Mouse (Mus musculus) stomach, embryonic 15.5 days (tissue): ENCODE measurements around the gene Sema4g. TPM values are rescaled to one million over a fixed set of nuclear protein-coding genes. Genes with fewer than 3 reads are reported as not detected.

Experiments
- ATAC-seq: fragments of 200-750 bp; cut with Nextera tagmentation; 2 replicates; pipeline ENCODE4 v1.8.0; 2017; ENCODE audit warnings: low read depth, moderate number of reproducible peaks, moderate TSS enrichment; ENCODE audit not compliant: insufficient read depth, low FRiP score
- H3K27ac ChIP-seq: fragments of 300-500 bp; sonication (generic); 2 replicates; pipeline ENCODE4 v1.5.1; 2015; ENCODE audit warnings: mild to moderate bottlenecking, inconsistent platforms
- H3K27me3 ChIP-seq: fragments of 300-500 bp; sonication (generic); replicated peaks from 2 replicates; pipeline ENCODE4 v1.6.1; 2015; ENCODE audit warnings: inconsistent platforms
- H3K36me3 ChIP-seq: fragments of 300-500 bp; sonication (generic); 2 replicates; pipeline ENCODE4 v1.6.1; 2015; ENCODE audit warnings: inconsistent platforms
- H3K4me1 ChIP-seq: fragments of 300-500 bp; sonication (generic); 2 replicates; pipeline ENCODE4 v1.6.1; 2015; ENCODE audit warnings: inconsistent platforms
- H3K4me2 ChIP-seq: fragments of 300-500 bp; sonication (generic); 2 replicates; pipeline ENCODE4 v1.6.1; 2015; ENCODE audit warnings: mild to moderate bottlenecking, inconsistent platforms
- H3K4me3 ChIP-seq: fragments of 300-500 bp; sonication (generic); replicated peaks from 2 replicates; pipeline ENCODE4 v1.5.1; 2015; ENCODE audit warnings: inconsistent platforms
- H3K9ac ChIP-seq: fragments of 300-500 bp; sonication (generic); 2 replicates; pipeline ENCODE4 v1.6.1; 2015; ENCODE audit warnings: inconsistent platforms
- H3K9me3 ChIP-seq: fragments of 300-500 bp; sonication (generic); 2 replicates; pipeline ENCODE4 v1.6.1; 2016; ENCODE audit warnings: inconsistent platforms
- WGBS: fragments of 180-500 bp; shearing (Covaris S2); methylation state at CpG from one replicate; pipeline ENCODE4 v1.1.7; 2015; 5-methylcytosine and 5-hydroxymethylcytosine counted together
- polyA plus RNA-seq: library from polyadenylated mRNA; unstranded; fragments of >200 nt; fragmentation: Nextera tagmentation; extraction: Ambion mirVana; gene quantifications from 2 replicates; pipeline ENCODE4 v1.2.1, GENCODE M21; 2015

Sema4g gene
- polyA plus RNA-seq, 1 experiment from 2014 or later = 6.5 TPM

DNA sequence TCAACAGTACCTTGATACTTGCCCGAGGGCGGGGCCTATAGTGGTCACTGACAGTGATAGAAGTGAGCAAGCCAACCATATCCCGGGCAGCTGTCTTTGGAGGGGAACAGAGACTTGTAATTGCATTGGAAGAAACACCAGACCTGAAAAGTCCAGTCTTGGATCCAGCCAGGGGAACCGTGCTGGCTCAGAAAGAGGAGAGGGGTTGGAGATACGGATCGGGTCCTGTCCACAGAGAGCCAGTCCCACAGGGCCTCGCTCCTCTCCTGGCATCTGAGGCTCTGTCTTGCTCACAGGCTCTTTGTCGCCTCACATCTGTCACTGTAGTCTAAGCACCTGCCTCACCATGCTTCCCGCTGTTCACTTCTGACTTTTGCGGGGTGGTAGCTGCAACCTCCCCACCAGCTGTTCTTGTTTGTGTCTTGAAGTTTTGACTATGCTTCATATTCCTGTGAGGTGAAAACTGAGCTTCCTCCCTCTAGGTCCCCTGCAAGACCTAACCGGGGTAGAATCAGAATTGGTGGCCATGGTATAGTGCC is 55.6 kb downstream of the Sema4g start:
- H3K9me3 ChIP-seq = no peaks in the 10 kb centered on the region
- no peak for ATAC-seq
- H3K36me3 ChIP-seq = no peaks in the 10 kb centered on the region
- H3K27ac ChIP-seq = no peak overlapping the region
- H3K4me3 ChIP-seq = no peak overlapping the region
- WGBS = 63% methylated on average over 11 of the region's 11 CpGs
- H3K4me2 ChIP-seq = no peak overlapping the region
- H3K9ac ChIP-seq = no peak overlapping the region
- H3K27me3 ChIP-seq = peaks cover 27% of the 10 kb centered on the region
- H3K4me1 ChIP-seq = peaks cover 30% of the 10 kb centered on the region

DNA sequence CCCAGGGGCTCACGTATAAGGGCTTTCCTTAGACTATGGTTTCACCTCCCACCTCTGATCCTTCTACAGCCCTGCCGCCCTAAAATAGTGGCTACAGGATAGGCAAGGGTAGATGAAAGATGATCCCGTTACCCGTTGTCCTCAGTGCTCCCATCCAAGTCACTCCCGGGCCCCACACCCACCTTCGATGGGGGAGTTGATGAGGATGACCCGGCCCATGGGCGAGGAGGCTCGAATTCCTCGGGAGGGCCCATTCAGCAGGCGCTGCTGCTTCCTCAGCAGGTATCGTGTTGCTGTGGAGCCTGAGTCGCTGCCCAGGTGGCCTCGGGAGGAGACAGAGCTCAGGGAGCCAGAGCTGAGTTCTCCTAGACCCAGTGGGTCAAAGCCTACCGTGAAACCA is 56.3 kb downstream of the Sema4g start:
- Histone ChIP-seq H3K9me3 (no peaks in the 10 kb centered on the region), H3K27me3 (peaks cover 22% of the 10 kb centered on the region), H3K27ac (no peak overlapping the region), H3K9ac (no peak overlapping the region), H3K4me2 (no peak overlapping the region), H3K4me1 (peaks cover 30% of the 10 kb centered on the region), H3K4me3 (no peak overlapping the region), H3K36me3 (no peaks in the 10 kb centered on the region)
- 41% methylated on average over 15 of the region's 15 CpGs for WGBS
- ATAC-seq = no peak

- H3K4me1 ChIP-seq = peaks cover 30% of the 10 kb centered on the region
- H3K27me3 ChIP-seq = peaks cover 18% of the 10 kb centered on the region
- ATAC-seq = no peak
- 77% methylated on average over 5 of the region's 5 CpGs for WGBS
- H3K9ac ChIP-seq = no peak within 1 kb of the TSS
- H3K4me2 ChIP-seq = peak within 1 kb of the TSS; percentile 92
- H3K36me3 ChIP-seq = no peaks in the 10 kb centered on the region
- H3K9me3 ChIP-seq = no peaks in the 10 kb centered on the region
- H3K27ac ChIP-seq = 0 out of 2 replicates have a peak within 1 kb of the TSS, but pooled peaks have one; percentile 95
- H3K4me3 ChIP-seq = peak within 1 kb of the TSS; percentile 54
Measured at GRCm38 (mm10) chr19:45045651-45046050, 56.8 kb downstream of the Sema4g start, which contains the start of gene Pdzd7. Pdzd7 (minus strand) TSS chr19:45045717.

DNA sequence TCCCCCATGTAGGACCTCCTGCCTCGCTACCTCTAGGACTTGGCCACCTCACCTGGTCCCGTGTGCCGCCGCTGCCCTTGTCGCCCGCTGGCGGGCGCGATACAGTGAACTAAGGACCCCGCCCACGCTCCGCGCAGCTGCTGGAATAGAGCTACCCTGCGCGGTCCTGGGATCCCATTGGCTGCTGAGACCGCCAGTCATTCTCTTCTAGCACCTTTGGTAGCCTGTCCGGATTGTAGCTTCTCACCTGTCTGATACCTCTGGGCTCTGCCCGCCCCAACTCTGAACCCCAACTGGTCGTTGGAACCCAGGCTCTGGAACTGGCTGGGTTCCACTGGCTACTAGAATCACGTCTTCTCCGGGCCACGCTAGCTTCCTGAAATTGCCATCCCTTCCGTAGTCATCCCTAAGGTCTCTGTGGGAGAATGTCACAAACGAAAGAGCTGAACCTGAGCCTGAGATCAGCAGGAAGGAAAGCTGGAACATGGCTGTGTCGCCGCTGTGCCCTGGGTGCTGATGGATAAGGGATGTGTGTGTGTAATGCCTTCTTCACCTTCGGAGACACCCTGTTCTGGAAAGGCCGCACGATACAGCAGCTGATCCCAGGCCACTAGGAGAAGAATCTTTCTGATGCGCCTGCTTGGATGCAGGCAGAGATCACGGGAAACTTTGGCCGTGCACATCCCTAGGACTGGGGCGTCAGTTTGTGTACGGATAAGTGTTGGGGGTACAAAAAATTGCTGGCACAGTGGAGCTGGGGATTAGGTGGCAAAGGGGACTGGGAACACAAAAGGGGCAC is 57.8 kb downstream of the Sema4g start:
- peak overlapping the region; percentile 54 for H3K4me3 ChIP-seq
- peak overlapping the region; percentile 47; the same call in 1 of the 2 replicates for H3K9ac ChIP-seq

DNA sequence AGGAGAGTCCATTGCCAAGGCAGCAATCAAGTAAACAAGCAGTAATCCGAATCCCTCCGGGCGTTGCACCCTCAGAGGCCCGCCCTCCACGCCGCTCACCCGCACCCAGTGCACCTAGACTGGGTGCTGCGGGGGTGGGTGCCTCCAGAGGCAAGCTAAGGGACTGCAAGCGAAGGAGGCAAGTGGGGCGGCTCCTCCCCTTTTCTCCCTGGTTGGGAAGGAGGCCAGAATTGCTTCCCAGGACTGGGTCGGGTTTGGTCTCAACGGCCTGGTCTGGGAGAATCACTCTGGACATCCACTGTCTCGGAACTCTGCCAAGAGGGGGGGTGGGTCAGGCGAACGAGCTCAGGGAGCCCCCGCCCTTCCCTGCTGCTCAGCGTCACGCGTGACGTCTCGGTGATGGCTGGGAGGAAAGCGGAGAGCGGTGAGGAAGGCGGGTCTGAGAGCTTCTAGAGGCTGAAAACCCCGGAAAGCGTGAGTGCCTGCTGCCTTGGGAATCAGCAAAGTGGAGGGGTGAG is 58.6 kb downstream of the Sema4g start, which contains the start of gene Sfxn3:
Sfxn3 (plus strand) TSS at position 87 of the 518 bp plus-strand sequence.
- Histone ChIP-seq H3K27ac (peak within 1 kb of the TSS; percentile 95), H3K9me3 (no peaks in the 10 kb centered on the region), H3K36me3 (no peaks in the 10 kb centered on the region), H3K27me3 (peaks cover 18% of the 10 kb centered on the region), H3K4me3 (peak within 1 kb of the TSS; percentile 54), H3K4me1 (peaks cover 30% of the 10 kb centered on the region), H3K9ac (peak within 1 kb of the TSS; percentile 47), H3K4me2 (peak within 1 kb of the TSS; percentile 92)
- ATAC-seq = peak; percentile 80
- WGBS = 0% methylated on average over 26 of the region's 26 CpGs

More for the DNA sequence above, 57.8 kb downstream of the Sema4g start:
- Histone ChIP-seq H3K4me1 (peaks cover 30% of the 10 kb centered on the region), H3K27ac (peak overlapping the region; percentile 95), H3K9me3 (no peaks in the 10 kb centered on the region), H3K27me3 (peaks cover 18% of the 10 kb centered on the region), H3K36me3 (no peaks in the 10 kb centered on the region), H3K4me2 (peak overlapping the region; percentile 92)
- WGBS = 1% methylated on average over 34 of the region's 34 CpGs
- peak; percentile 44; the same call in 1 of the 2 replicates for ATAC-seq

DNA sequence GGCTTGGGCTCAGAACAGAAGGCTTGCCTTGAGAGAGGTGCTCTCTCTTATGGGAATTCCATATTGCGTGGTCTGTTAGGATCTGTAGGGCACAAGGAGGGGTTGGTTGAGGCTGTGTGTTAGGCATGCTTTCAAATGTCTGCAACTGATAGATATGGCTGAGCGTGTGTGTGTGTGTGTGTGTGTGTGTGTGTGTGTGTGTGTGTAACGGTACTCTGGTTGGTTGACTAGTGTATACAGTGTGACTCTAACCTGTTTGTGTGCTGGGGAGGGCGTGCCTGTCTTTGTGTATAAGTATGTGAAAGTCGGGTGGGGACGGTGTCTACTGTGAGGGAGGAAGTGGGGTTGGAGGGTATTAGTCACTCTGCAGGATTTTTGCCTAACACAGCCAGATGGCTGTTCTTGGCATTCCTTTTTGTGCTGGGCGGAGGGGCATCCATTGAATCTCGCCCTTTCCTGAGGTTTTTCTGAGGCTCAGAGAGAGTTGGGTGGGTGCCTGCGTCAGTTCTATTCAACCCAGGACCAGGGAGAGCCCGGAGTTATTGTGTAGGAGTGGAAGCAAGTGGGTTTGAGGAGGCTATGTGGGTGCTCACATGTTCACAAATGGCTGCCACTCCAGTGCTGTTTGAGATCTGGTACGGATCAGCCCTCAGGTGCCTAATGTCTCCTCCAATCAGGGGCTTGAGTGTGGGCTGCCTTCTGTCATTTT is 59.2 kb downstream of the Sema4g start:
- Histone ChIP-seq H3K27me3 (peaks cover 18% of the 10 kb centered on the region), H3K27ac (peak overlapping the region; percentile 95), H3K9me3 (no peaks in the 10 kb centered on the region), H3K4me3 (peak overlapping the region; percentile 54), H3K4me1 (peaks cover 30% of the 10 kb centered on the region), H3K9ac (peak overlapping the region; percentile 47), H3K36me3 (no peaks in the 10 kb centered on the region), H3K4me2 (peak overlapping the region; percentile 92)
- 14% methylated on average over 11 of the region's 11 CpGs for WGBS
- peak; percentile 71 for ATAC-seq

DNA sequence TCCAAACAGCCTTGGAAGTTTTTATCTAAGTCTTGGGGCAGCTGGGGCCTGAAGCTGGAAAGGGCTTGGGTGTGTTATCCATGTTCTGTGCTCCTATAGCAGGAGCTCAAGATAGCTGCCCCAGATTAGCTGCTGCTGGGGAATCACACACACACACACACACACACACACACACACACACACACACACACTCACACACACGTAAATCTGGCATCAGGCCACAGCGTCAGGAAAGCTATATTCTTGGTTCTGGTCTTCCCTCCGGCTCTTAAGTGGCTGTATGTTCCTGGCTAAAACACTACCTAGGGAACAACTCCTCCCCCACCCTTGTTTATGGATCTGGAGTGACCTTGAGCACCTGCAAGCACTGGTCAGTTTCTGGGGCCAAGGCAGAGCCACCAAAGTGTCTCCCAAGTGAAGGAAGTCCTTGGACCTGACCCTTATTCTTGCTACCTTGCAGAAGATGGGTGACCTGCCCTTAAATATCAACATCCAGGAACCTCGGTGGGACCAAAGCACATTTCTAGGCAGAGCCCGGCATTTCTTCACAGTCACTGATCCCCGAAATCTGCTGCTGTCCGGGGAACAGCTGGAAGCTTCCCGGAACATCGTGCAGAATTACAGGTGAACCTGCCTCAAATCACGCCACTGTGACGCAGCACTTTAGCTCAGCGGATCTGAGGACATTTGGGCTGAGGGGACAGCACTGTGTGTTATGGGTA is 59.9 kb downstream of the Sema4g start:
- no peaks in the 10 kb centered on the region for H3K9me3 ChIP-seq
- peak overlapping the region; percentile 95 for H3K27ac ChIP-seq
- H3K4me1 ChIP-seq = peaks cover 30% of the 10 kb centered on the region
- H3K9ac ChIP-seq = no peak overlapping the region
- no peaks in the 10 kb centered on the region for H3K36me3 ChIP-seq
- peak overlapping the region; percentile 54 for H3K4me3 ChIP-seq
- peaks cover 18% of the 10 kb centered on the region for H3K27me3 ChIP-seq
- no peak for ATAC-seq
- WGBS = 73% methylated on average over 12 of the region's 12 CpGs
- H3K4me2 ChIP-seq = peak overlapping the region; percentile 92

GRCm38 (mm10) chr19:45049523-45049922 is 60.6 kb downstream of the Sema4g start:
- 74% methylated on average over 9 of the region's 9 CpGs for WGBS
- Histone ChIP-seq H3K36me3 (no peaks in the 10 kb centered on the region), H3K9ac (no peak overlapping the region), H3K4me1 (peaks cover 30% of the 10 kb centered on the region), H3K27me3 (peaks cover 14% of the 10 kb centered on the region), H3K4me2 (no peak overlapping the region), H3K9me3 (no peaks in the 10 kb centered on the region), H3K4me3 (no peak overlapping the region), H3K27ac (no peak overlapping the region)
- ATAC-seq = no peak

Other genes starting within 250 kb of the Sema4g start
- 0.08 TPM in 1 of 2 replicates, not detected in the other for gene Pax2, start 233.1 kb upstream of the Sema4g start, polyA plus RNA-seq
- gene Slf2, start 58.0 kb upstream of the Sema4g start, polyA plus RNA-seq = 33.0 and 35.1 TPM in 2 replicates
- gene Twnk, start 16.6 kb downstream of the Sema4g start, polyA plus RNA-seq = 18.3 and 19.8 TPM in 2 replicates
- 70.4 and 71.2 TPM in 2 replicates for gene Mrpl43, start 17.3 kb downstream of the Sema4g start, polyA plus RNA-seq
- gene Lzts2, start 25.3 kb downstream of the Sema4g start, polyA plus RNA-seq = 65.5 and 69.9 TPM in 2 replicates
- 0.27 and 0.33 TPM in 2 replicates for gene Pdzd7, start 56.6 kb downstream of the Sema4g start, polyA plus RNA-seq
- gene Sfxn3, start 58.4 kb downstream of the Sema4g start, polyA plus RNA-seq = 24.3 and 24.5 TPM in 2 replicates
- 49.2 and 50.1 TPM in 2 replicates for gene Kazald1, start 86.1 kb downstream of the Sema4g start, polyA plus RNA-seq
- 5.4 and 6.5 TPM in 2 replicates for gene Tlx1, start 161.6 kb downstream of the Sema4g start, polyA plus RNA-seq
- 0.05 TPM in 1 of 2 replicates, not detected in the other for gene Lbx1, start 246.7 kb downstream of the Sema4g start, polyA plus RNA-seq